Mouse (Mus musculus) activated CD4-positive, CD25-positive, alpha-beta regulatory T cell, adult 4 months (primary cell): ENCODE data around the gene Spcs3. TPM values are rescaled to one million over a fixed set of nuclear protein-coding genes. Genes with fewer than 3 reads are reported as not detected.

Experiments
- ATAC-seq: one replicate; pipeline ENCODE4 v1.8.0; 2017
- polyA plus RNA-seq, 2 experiments: library from polyadenylated mRNA; unstranded; fragments of 100-300 nt; shearing (Covaris generic); gene quantifications; one replicate each; pipeline ENCODE4 v1.2.1; 2017

Spcs3 gene
- polyA plus RNA-seq, 2 experiments from 2014 or later = 129 to 147 TPM

GRCm38 (mm10) chr8:54508096-54508456 is 21.7 kb downstream of the Spcs3 start:
- ATAC-seq = no peak

GRCm38 (mm10) chr8:54507428-54508095 is 22.2 kb downstream of the Spcs3 start:
- peak; percentile 81 for ATAC-seq

GRCm38 (mm10) chr8:54505060-54505459 is 24.7 kb downstream of the Spcs3 start:
- no peak for ATAC-seq

- no peak for ATAC-seq
These were observed 26.7 kb downstream of the Spcs3 start for GRCm38 (mm10) chr8:54503104-54503503.

- no peak for ATAC-seq
These were observed 35.9 kb downstream of the Spcs3 start for GRCm38 (mm10) chr8:54493915-54494314.

- ATAC-seq = peak; percentile 61
These were observed 36.7 kb downstream of the Spcs3 start for GRCm38 (mm10) chr8:54493110-54493509.

- ATAC-seq = no peak
These were observed 37.9 kb downstream of the Spcs3 start for GRCm38 (mm10) chr8:54491934-54492333.

GRCm38 (mm10) chr8:54491057-54491690 is 38.6 kb downstream of the Spcs3 start:
- ATAC-seq = peak; percentile 88

GRCm38 (mm10) chr8:54488437-54488836 is 41.4 kb downstream of the Spcs3 start:
- ATAC-seq = no peak

- no peak for ATAC-seq
These were observed 43.1 kb downstream of the Spcs3 start for GRCm38 (mm10) chr8:54486555-54487273.

Other genes with a start within 250 kb of the Spcs3 start
- gene Asb5, start 418 bp downstream of the Spcs3 start, polyA plus RNA-seq = not detected
- not detected for gene Spata4, start 70.8 kb upstream of the Spcs3 start, polyA plus RNA-seq